Mouse (Mus musculus): ENCODE results near the gene Scd4. TPM values are rescaled to one million over a fixed set of nuclear protein-coding genes. Genes with fewer than 3 reads are reported as not detected.
"Not testable (repeated sequence)": the region's sequence is repeated elsewhere in the genome, so short reads cannot be mapped to it uniquely, and the experiment has no call there.

Scd4 gene
- polyA plus RNA-seq, 1 experiment: not detected

DNA sequence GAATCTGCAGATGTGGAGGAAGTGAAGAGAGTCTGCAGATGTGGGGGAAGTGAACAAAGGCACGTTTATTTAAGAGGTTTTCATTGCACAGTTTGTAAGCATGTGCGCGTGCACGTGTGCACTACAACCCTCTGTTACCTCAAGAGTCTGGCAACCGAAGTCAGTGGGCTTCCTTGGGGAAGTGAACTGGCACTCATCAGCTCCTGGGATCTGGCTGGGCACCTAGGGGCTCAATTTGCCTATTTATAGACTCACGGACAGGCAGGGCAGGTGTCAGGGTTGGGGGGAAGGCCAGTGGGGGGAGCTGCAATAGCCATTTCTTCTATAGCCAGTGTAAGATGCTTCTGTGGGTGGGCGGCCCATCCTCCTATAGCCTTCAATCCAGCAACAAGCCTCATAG lies 18.9 kb downstream of the Scd4 start:
- no peak overlapping the region for H3K27ac ChIP-seq (ENCODE audit: insufficient read depth, low read depth, low read length)
- TF ChIP-seq CTCF (IDR thresholded peaks at IDR 0.05; ENCODE audit: insufficient read depth, low read depth, low read length): no peak
- no peak for TF ChIP-seq POLR2A (IDR thresholded peaks at IDR 0.05; ENCODE audit: insufficient read depth, low read depth, low read length)
- no peak overlapping the region for H3K4me3 ChIP-seq (ENCODE audit: insufficient read depth, low read depth, low read length)
- WGBS: 83% methylated on average over 7 of the region's 7 CpGs
- no peaks in the 10 kb centered on the region for H3K4me1 ChIP-seq (ENCODE audit: control insufficient read depth, insufficient read depth, low read length)

GRCm38 (mm10) chr19:44358700-44359099 lies 25.8 kb downstream of the Scd4 start:
- 42% methylated on average over 8 of the region's 8 CpGs for WGBS
- Histone ChIP-seq H3K4me1 (ENCODE audit: control insufficient read depth, insufficient read depth, low read length) (peaks cover 12% of the 10 kb centered on the region), H3K4me3 (ENCODE audit: insufficient read depth, low read depth, low read length) (no peak overlapping the region), H3K27ac (ENCODE audit: insufficient read depth, low read depth, low read length) (no peak overlapping the region)
- TF ChIP-seq POLR2A (IDR thresholded peaks at IDR 0.05; ENCODE audit: insufficient read depth, low read depth, low read length) (no peak), CTCF (IDR thresholded peaks at IDR 0.05; ENCODE audit: insufficient read depth, low read depth, low read length) (no peak)

DNA sequence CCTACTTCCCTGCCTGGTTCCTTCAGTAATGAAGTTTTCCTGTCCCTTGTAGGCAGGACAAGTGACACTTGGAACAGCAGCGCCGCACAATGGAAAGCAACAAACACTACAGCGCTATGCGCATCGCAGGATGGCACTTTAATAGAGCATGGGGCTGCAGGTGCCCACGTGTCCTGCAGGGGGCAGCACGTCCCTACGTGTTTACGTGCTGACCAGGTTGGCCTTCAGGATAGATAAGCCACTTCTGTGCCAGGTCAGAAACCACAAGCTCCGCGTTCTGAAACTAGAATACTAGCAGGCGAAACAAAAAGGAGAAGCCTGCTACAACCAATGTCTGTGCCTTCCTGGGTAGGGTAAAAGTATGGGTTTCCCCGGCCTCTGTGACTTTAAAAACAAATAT lies 30.6 kb downstream of the Scd4 start:
- peaks cover 14% of the 10 kb centered on the region for H3K4me1 ChIP-seq (ENCODE audit: control insufficient read depth, insufficient read depth, low read length)
- H3K4me3 ChIP-seq (ENCODE audit: insufficient read depth, low read depth, low read length): no peak overlapping the region
- TF ChIP-seq CTCF (IDR thresholded peaks at IDR 0.05; ENCODE audit: insufficient read depth, low read depth, low read length) (peak; percentile 92; the same call in 1 of the 2 replicates), POLR2A (IDR thresholded peaks at IDR 0.05; ENCODE audit: insufficient read depth, low read depth, low read length) (no peak)
- WGBS: 8% methylated on average over 13 of the region's 13 CpGs
- H3K27ac ChIP-seq (ENCODE audit: insufficient read depth, low read depth, low read length): peak overlapping the region; percentile 63

GRCm38 (mm10) chr19:44364029-44364428 lies 31.1 kb downstream of the Scd4 start:
- peaks cover 10% of the 10 kb centered on the region for H3K4me1 ChIP-seq (ENCODE audit: control insufficient read depth, insufficient read depth, low read length)
- 25% methylated on average over 8 of the region's 8 CpGs for WGBS
- no peak for TF ChIP-seq POLR2A (IDR thresholded peaks at IDR 0.05; ENCODE audit: insufficient read depth, low read depth, low read length)
- TF ChIP-seq CTCF (IDR thresholded peaks at IDR 0.05; ENCODE audit: insufficient read depth, low read depth, low read length): no peak
- no peak overlapping the region for H3K4me3 ChIP-seq (ENCODE audit: insufficient read depth, low read depth, low read length)
- H3K27ac ChIP-seq (ENCODE audit: insufficient read depth, low read depth, low read length): peak overlapping the region; percentile 63

- H3K4me1 ChIP-seq (ENCODE audit: control insufficient read depth, insufficient read depth, low read length): peaks cover 10% of the 10 kb centered on the region; the same call in 1 of the 2 replicates
- TF ChIP-seq CTCF (IDR thresholded peaks at IDR 0.05; ENCODE audit: insufficient read depth, low read depth, low read length): no peak
- no peak for TF ChIP-seq POLR2A (IDR thresholded peaks at IDR 0.05; ENCODE audit: insufficient read depth, low read depth, low read length)
- no peak overlapping the region for H3K4me3 ChIP-seq (ENCODE audit: insufficient read depth, low read depth, low read length)
- H3K27ac ChIP-seq (ENCODE audit: insufficient read depth, low read depth, low read length): no peak overlapping the region
- WGBS: 94% methylated on average over 4 of the region's 4 CpGs
These were observed 32.8 kb downstream of the Scd4 start for GRCm38 (mm10) chr19:44365733-44366132.

- 58% methylated on average over 10 of the region's 10 CpGs for WGBS
- H3K27ac ChIP-seq (ENCODE audit: insufficient read depth, low read depth, low read length); H3K4me3 ChIP-seq (ENCODE audit: insufficient read depth, low read depth, low read length); H3K4me1 ChIP-seq (ENCODE audit: control insufficient read depth, insufficient read depth, low read length): not testable (repeated sequence)
These were observed 34.2 kb downstream of the Scd4 start for GRCm38 (mm10) chr19:44367076-44367475.

DNA sequence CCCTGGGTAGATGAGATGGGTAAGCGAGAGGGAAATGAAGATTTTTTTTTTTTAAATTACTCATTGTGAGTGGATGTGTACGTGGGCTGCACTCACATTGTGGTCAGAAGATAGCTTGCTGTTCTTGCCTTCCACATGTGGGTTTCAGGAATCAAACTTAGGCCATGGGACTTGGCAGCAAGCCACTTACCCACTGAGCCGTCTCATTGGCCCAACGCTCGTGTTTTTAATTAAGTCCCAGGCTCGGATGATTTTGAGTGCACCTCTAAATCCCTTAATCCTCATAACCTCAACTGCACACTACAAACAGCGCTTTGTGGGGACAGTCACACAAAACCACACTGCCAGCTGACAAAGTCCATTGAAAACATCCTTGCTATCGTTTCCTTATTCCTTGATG lies 36.5 kb downstream of the Scd4 start:
- 59% methylated on average over 8 of the region's 8 CpGs for WGBS
- Histone ChIP-seq H3K27ac (ENCODE audit: insufficient read depth, low read depth, low read length) (no peak overlapping the region), H3K4me3 (ENCODE audit: insufficient read depth, low read depth, low read length) (no peak overlapping the region), H3K4me1 (ENCODE audit: control insufficient read depth, insufficient read depth, low read length) (0 out of 2 replicates have a peak, but pooled peaks cover 2% of the 10 kb centered on the region)
- no peak for TF ChIP-seq POLR2A (IDR thresholded peaks at IDR 0.05; ENCODE audit: insufficient read depth, low read depth, low read length)
- TF ChIP-seq CTCF (IDR thresholded peaks at IDR 0.05; ENCODE audit: insufficient read depth, low read depth, low read length): no peak

- Histone ChIP-seq H3K27ac (ENCODE audit: insufficient read depth, low read depth, low read length) (no peak overlapping the region), H3K4me3 (ENCODE audit: insufficient read depth, low read depth, low read length) (no peak overlapping the region), H3K4me1 (ENCODE audit: control insufficient read depth, insufficient read depth, low read length) (no peaks in the 10 kb centered on the region)
- WGBS: 75% methylated on average over 5 of the region's 5 CpGs
- no peak for TF ChIP-seq CTCF (IDR thresholded peaks at IDR 0.05; ENCODE audit: insufficient read depth, low read depth, low read length)
- TF ChIP-seq POLR2A (IDR thresholded peaks at IDR 0.05; ENCODE audit: insufficient read depth, low read depth, low read length): no peak
These were observed 37.3 kb downstream of the Scd4 start for GRCm38 (mm10) chr19:44370231-44370630.

DNA sequence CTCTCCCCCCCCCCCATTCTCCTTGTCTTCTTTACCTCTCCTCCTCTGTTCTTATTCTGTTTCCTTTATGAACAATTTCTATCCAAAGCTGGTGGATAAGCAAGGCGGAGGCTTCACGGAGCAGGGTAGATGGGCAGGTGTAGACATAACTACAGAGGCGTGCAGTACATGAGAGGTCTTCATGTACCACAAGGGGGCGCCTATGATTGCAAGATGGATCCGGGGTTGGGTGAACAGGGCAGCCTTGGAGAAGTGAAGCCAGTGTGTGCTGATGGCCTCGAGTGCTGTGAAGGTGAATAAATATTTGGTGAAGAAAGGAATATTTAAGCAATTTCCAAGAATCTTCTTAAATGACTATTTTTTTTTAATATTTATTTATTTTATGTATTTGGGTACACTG lies 40.1 kb downstream of the Scd4 start:
- Histone ChIP-seq H3K4me1 (ENCODE audit: control insufficient read depth, insufficient read depth, low read length) (peaks cover 3% of the 10 kb centered on the region; the same call in 1 of the 2 replicates), H3K4me3 (ENCODE audit: insufficient read depth, low read depth, low read length) (no peak overlapping the region), H3K27ac (ENCODE audit: insufficient read depth, low read depth, low read length) (no peak overlapping the region)
- TF ChIP-seq POLR2A (IDR thresholded peaks at IDR 0.05; ENCODE audit: insufficient read depth, low read depth, low read length) (no peak), CTCF (IDR thresholded peaks at IDR 0.05; ENCODE audit: insufficient read depth, low read depth, low read length) (peak; percentile 51)
- WGBS: 26% methylated on average over 6 of the region's 6 CpGs

GRCm38 (mm10) chr19:44376511-44376951 lies 43.6 kb downstream of the Scd4 start:
- no peak overlapping the region for H3K4me3 ChIP-seq (ENCODE audit: insufficient read depth, low read depth, low read length)
- TF ChIP-seq POLR2A (IDR thresholded peaks at IDR 0.05; ENCODE audit: insufficient read depth, low read depth, low read length): no peak
- no peak for TF ChIP-seq CTCF (IDR thresholded peaks at IDR 0.05; ENCODE audit: insufficient read depth, low read depth, low read length)
- no peak overlapping the region for H3K27ac ChIP-seq (ENCODE audit: insufficient read depth, low read depth, low read length)
- H3K4me1 ChIP-seq (ENCODE audit: control insufficient read depth, insufficient read depth, low read length): peaks cover 14% of the 10 kb centered on the region
- 53% methylated on average over 3 of the region's 3 CpGs for WGBS

All from olfactory bulb, adult 2 months (tissue).